Mouse (Mus musculus) cortical plate, adult 2 months (tissue): ENCODE measurements around the gene Oard1. TPM values are rescaled to one million over a fixed set of nuclear protein-coding genes. Genes with fewer than 3 reads are reported as not detected.
A peak's percentile ranks its signal among the peaks of the same experiment; 100 is the strongest.

ENCODE experiments used
- H3K27ac ChIP-seq: fragments of 200-500 bp; 2 replicates; pipeline ENCODE4 v1.5.1; 2012; ENCODE audit warnings: low read length, control low read depth, inconsistent platforms; ENCODE audit not compliant: insufficient read depth
- H3K4me1 ChIP-seq: fragments of 200-500 bp; 2 replicates; pipeline ENCODE4 v1.6.1; 2011; ENCODE audit warnings: low read length; ENCODE audit not compliant: control insufficient read depth, insufficient read depth
- H3K4me3 ChIP-seq: fragments of 200-500 bp; 2 replicates; pipeline ENCODE4 v1.5.1; 2011; ENCODE audit warnings: mild to moderate bottlenecking, low read length, control low read depth; ENCODE audit not compliant: insufficient read depth
- CTCF ChIP-seq: fragments of 200-500 bp; IDR thresholded peaks from 2 replicates; pipeline ENCODE4 v1.5.1; 2011; ENCODE audit warnings: mild to moderate bottlenecking, control low read depth, low read length; ENCODE audit not compliant: insufficient read depth; ENCODE audit errors: extremely low read depth
- POLR2A ChIP-seq: fragments of 200-500 bp; IDR thresholded peaks from 2 replicates; pipeline ENCODE4 v1.6.1; 2011; ENCODE audit warnings: mild to moderate bottlenecking, low read length, control low read depth; ENCODE audit not compliant: insufficient read depth; ENCODE audit errors: extremely low read depth
- polyA plus RNA-seq: library from polyadenylated mRNA; depleted of rRNA; stranded (reverse); fragments of >200 nt; gene quantifications from 2 replicates; pipeline ENCODE4 v1.2.3, GENCODE M21; 2012

Gene Oard1
- polyA plus RNA-seq, 1 experiment: 21.7 TPM

DNA sequence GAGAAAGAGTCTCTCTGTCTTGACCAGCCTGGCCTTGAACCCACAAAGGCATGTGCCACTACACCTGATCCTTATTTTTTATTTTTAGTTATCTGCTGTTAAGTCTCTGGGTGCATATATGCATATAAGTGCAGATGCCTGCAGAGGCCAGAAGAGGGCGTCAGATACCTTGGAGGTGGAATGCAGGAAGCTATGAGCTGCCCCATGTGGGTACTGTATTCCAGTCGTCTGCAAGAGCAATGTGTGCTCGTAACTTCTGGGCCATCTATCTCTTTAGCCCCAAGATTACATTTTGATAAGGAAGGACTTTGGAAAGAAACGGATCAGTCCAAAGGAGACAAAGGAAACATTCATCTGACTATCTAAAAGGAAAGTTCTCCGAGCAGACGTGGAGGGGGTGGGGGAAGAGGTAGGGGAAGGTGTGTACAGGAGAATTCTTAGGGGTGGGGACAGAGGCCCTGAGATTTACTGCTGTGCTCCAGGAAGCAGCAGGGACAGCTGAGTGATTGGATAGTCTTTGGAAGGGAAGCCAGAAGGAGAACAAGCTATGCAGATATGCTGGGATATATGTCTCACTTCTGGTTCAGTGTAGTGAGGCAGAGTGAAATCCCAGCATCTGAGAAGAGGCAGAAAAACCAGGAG lies 24.0 kb downstream of the Oard1 start:
- TF ChIP-seq POLR2A: no peak
- TF ChIP-seq CTCF: 0 out of 2 replicates have a peak, but pooled peaks have one; percentile 4
- Histone ChIP-seq H3K4me1 (no peaks in the 10 kb centered on the region), H3K27ac (no peak overlapping the region), H3K4me3 (no peak overlapping the region)

DNA sequence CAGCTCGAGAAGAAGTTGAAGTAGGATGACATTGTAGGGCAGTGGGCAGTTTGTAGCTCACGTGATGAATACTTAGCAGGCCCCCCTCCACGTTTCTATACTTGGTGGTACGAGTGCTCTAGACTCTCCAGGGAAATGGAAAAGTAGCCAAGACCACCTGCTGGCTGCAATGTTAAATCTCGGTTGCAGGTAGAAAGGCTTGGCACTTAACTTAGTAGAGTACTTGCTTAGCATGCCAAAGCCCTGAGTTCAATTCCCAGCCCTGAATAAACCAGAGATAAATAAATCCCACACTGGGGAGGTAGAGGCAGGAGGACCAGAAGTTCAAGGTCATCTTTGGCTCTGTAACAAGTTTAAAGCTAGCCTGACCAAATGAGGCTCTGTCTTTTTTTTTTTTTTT lies 24.7 kb downstream of the Oard1 start:
- no peak for TF ChIP-seq CTCF
- TF ChIP-seq POLR2A: no peak
- Histone ChIP-seq H3K4me1 (no peaks in the 10 kb centered on the region), H3K27ac (no peak overlapping the region), H3K4me3 (no peak overlapping the region)

- TF ChIP-seq CTCF (no peak), POLR2A (no peak)
- no peaks in the 10 kb centered on the region for H3K4me1 ChIP-seq
- H3K27ac ChIP-seq: no peak overlapping the region
- no peak overlapping the region for H3K4me3 ChIP-seq
Measured at GRCm38 (mm10) chr17:48436487-48436886, 26.7 kb downstream of the Oard1 start.

GRCm38 (mm10) chr17:48437421-48437911 lies 27.7 kb downstream of the Oard1 start:
- TF ChIP-seq POLR2A (no peak), CTCF (no peak)
- Histone ChIP-seq H3K4me1 (no peaks in the 10 kb centered on the region), H3K4me3 (no peak overlapping the region), H3K27ac (no peak overlapping the region)

GRCm38 (mm10) chr17:48442745-48443457 lies 33.1 kb downstream of the Oard1 start:
- Histone ChIP-seq H3K4me3 (no peak overlapping the region), H3K27ac (no peak overlapping the region), H3K4me1 (no peaks in the 10 kb centered on the region)
- TF ChIP-seq POLR2A (no peak), CTCF (no peak)

- no peak for TF ChIP-seq POLR2A
- no peak for TF ChIP-seq CTCF
- no peak overlapping the region for H3K4me3 ChIP-seq
- H3K27ac ChIP-seq: no peak overlapping the region
- H3K4me1 ChIP-seq: no peaks in the 10 kb centered on the region
Measured at GRCm38 (mm10) chr17:48443542-48444145, 33.8 kb downstream of the Oard1 start.

DNA sequence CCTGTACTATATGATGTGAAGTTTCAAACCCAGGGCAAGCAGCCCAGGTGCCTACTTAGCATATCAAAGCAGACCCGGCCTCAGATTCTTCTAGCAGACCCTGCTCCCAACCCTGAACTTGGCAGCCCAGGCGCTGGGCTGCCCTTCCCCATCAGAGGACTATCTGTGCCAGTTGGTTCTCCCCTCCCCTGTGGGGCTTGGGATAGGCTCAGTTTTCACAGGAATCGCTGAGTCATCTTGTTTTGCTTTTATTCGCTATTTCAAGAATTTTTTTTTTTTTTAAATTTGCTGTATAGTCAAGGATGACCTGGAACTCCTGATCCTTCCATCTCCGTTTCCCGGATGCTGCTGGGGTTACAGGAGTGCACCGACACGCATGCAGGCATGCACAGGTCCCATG lies 37.9 kb downstream of the Oard1 start:
- H3K4me1 ChIP-seq: no peaks in the 10 kb centered on the region
- no peak overlapping the region for H3K27ac ChIP-seq
- TF ChIP-seq POLR2A (no peak), CTCF (no peak)
- no peak overlapping the region for H3K4me3 ChIP-seq

- H3K4me1 ChIP-seq: no peaks in the 10 kb centered on the region
- no peak overlapping the region for H3K4me3 ChIP-seq
- no peak for TF ChIP-seq CTCF
- TF ChIP-seq POLR2A: no peak
- no peak overlapping the region for H3K27ac ChIP-seq
Measured at GRCm38 (mm10) chr17:48450666-48451352, 41.0 kb downstream of the Oard1 start.

DNA sequence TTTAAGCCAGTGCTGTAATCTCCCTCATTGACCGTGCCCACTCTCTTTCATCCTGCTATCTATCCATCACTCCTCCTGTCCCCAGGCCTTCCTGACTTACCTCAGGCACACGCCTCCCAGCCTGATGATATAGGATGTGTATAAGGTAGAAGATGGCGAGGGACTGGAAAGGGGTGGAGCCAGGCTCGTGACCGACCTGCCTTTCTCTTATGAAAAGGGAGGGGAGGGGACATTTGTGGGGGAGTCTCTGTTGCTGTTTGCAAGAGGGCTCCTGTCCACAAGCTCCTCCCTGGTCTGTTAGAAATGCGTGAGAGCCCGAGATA lies 41.5 kb downstream of the Oard1 start, which contains the start of gene Tspo2:
Tspo2 (minus strand) TSS at position 170 of the 323 bp plus-strand sequence.
- H3K27ac ChIP-seq: no peak within 1 kb of the TSS
- H3K4me3 ChIP-seq: no peak within 1 kb of the TSS
- H3K4me1 ChIP-seq: no peaks in the 10 kb centered on the region
- TF ChIP-seq CTCF (no peak), POLR2A (no peak)
